Mouse (Mus musculus): ENCODE results near the gene Hecw1.
A peak's percentile ranks its signal among the peaks of the same experiment; 100 is the strongest.

Gene Hecw1

GRCm38 (mm10) chr13:14522906-14523269, at the start of gene Hecw1:
Hecw1 (minus strand) TSS chr13:14523228.
- DNase-seq (ENCODE audit: low read depth), result no peak

GRCm38 (mm10) chr13:14561336-14561735, 38.3 kb upstream of the Hecw1 start:
- DNase-seq (ENCODE audit: low read depth), result no peak

DNA sequence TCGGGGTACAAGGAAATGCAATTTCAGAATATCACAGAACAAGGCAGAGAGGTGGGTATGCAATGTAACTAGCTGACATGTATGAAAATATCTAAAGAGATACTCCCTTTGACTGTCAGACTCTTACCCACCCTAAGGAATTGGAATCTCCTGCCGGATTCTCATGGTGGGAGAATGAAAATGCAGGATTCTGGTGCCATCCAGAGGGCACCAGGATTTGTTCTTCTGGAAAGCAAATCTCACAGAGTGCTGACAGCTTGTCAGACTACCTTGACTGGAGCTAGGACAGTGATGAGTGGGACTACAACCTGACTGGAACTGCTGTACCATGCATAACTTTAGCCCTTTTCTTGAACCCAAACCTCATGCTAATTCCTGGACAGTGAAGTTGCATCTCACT, 29.6 kb upstream of the Hecw1 start:
- no peak for DNase-seq (ENCODE audit: low read depth)

DNA sequence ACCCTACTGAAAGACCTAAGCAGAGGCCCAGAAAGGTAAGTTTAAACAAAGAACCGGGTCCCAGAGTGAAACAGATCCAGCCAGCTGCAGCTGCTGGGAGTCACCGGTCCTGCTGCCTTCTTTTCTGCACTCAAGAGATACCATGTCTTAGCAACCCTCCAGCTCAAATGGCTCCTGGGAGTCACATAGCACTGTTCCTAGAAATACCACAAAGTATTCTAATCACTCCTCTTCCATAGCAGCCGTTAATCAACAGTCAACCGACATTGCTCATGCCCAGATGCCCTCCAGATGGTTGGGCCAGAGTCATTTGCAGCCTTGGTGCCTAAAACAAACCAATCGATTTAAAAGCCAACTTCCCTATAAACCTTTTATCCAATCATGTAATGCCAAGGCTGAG, 19.8 kb upstream of the Hecw1 start:
- DNase-seq (ENCODE audit: low read depth), result no peak

DNA sequence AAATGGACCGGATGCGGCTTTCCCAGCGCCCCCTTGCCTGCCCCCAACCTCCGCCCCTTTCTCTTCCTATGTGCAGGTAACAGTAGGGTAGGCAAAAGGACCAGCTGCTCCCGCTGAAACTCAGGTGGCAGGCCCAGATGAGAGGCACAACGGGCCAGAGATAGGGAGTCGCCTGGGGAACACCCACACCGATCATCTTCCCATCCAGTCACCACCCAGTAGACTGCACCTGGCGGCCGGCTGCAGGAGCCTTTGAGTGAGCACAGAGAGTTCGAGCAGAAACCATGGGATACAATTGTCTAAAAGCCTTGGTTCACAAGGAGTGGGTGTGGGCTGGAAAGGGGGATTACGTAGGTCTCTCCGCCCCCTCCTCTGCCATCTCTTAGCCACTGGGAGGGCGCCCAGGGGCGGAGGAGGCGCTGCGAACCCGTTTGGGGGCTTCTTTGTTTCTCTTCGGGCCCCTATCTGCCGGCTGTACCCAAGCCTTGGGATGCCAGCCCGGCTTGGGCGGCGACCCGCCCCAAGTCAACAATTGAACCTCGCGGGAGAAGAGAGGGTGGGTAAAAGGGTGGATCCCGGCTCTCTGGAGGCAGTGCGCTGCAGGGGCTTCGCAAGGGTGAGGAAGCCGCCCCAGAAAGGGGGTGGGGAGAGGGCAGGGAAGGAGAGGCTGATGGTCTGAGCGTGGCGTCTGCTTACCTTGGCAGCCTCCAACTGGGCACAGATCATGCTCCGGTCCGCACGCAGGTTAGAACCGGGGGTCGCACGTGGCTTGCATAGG, 711 bp downstream of the Hecw1 start:
- no peak for DNase-seq (ENCODE audit: low read depth)

DNA sequence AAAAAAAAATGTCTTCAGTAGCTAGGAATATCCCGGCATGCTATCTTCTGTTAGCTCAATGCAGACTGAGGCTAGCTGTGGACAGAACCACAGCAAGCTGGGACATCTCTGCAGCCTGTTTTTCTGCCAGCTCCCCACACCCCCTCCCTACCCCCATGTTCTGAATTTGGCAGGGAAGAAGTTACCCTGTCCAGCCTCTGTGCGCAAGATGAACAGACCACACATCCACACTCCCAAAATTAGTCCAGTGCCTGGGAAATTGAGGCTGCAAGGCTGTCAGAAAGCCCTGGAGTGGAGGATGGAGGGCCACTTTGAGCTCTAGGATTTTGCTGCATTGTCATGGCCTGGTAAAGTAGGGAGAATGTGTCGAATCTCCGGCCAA, 1.3 kb downstream of the Hecw1 start:
- no peak for DNase-seq (ENCODE audit: low read depth)

DNA sequence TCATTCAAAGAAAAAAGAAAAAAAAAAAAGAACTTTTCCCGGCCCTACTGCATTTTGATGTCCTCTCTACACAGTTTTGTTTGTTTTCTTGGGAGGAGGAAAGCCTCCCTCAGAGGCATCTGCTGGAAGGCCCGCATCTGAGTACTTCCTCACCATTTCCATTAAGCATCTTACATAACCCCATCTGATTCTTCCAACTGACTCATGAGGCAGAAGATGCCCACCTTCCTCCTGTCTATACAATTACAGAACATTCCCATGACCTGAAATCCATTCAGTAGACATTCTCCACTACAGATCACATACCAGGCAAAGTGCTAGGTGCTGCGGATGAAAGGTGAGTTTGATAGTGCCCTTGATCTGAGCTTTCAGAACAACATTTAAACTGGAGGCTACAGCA, 3.4 kb downstream of the Hecw1 start:
- no peak for DNase-seq (ENCODE audit: low read depth)

GRCm38 (mm10) chr13:14517478-14517877, 5.5 kb downstream of the Hecw1 start:
- no peak for DNase-seq (ENCODE audit: low read depth)

DNA sequence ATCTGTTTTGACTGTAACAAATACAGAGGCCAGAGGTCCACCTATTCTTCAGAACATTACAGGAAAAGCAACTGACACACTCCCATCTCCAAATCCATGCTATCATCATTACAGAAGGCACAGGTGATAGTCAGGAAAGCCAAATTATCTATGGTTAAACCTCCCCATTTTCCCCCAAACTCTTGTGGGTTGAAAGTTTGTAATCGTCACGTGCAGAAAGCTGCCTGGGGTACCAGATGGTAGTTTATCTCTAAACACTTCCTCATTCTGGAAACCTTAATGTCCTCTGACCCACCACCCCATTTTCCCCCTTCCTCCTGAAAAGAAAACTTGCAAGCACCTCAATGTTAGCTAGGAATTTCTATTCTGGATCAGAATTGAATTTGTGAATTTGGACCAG, 7.9 kb downstream of the Hecw1 start:
- no peak for DNase-seq (ENCODE audit: low read depth)

- DNase-seq (ENCODE audit: low read depth), result no peak
Measured at GRCm38 (mm10) chr13:14513934-14514333, 9.1 kb downstream of the Hecw1 start.

DNA sequence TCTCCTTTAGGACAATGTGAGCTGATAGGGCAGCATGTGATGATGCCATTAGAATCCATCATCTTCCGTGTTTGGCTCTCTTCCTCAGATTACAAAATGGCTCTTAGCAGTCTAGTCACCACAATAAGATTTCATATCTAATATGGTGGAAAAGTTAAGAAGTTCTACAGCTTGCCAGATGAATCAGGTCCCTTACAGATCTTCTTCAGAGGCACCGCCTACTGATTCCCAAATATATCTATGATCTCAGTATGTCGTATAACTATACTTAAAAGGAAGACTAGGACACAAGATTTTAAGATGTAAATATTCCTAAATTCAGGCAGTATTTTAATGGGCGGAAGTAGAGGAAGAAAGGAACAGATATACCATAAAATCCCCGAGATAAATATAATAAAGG, 16.3 kb downstream of the Hecw1 start:
- no peak for DNase-seq (ENCODE audit: low read depth)

GRCm38 (mm10) chr13:14500251-14500650, 22.8 kb downstream of the Hecw1 start:
- DNase-seq (ENCODE audit: low read depth), result no peak

DNA sequence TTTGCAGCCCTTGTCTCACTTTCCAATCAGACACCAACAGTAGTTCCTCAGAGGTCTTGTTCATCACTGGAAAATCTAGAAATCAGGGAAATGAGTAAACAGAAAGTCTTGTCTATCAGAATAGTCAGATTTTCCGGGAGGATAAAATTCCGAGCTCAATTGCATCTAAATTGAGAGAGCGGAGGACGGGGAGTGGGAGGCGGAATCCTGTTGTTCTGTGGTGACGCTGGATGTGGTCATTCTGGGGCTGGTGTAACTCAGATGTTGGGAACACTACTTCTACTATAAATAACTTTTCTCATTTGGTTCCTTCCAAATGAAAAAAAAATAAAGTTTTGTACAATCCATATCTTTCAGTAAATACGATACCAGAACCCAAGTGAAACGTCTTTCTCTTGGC, 24.2 kb downstream of the Hecw1 start:
- no peak for DNase-seq (ENCODE audit: low read depth)

DNA sequence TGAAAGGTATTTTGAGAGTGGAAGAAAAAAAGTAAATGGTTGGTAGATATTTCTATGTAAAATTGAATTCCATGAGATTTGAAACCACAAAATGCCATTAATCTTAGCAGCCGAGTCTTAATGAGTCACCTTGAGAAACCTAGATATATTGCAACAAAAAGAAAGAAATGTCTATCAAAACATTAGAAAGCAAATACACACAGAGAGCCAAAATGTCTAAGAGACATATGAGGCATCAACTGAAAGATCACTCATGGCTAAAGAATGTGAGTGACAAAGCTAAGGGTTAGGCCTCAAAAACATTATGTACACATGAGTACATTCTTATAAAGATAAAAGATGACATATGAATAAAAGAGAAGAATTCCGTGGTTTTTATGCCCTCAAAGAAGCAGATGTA, 26.1 kb downstream of the Hecw1 start:
- no peak for DNase-seq (ENCODE audit: low read depth)

- DNase-seq (ENCODE audit: low read depth), result no peak
Measured at GRCm38 (mm10) chr13:14487812-14488211, 35.2 kb downstream of the Hecw1 start.

GRCm38 (mm10) chr13:14471121-14471520, 51.9 kb downstream of the Hecw1 start:
- DNase-seq (ENCODE audit: low read depth), result no peak

- no peak for DNase-seq (ENCODE audit: low read depth)
Measured at GRCm38 (mm10) chr13:14467517-14467916, 55.5 kb downstream of the Hecw1 start.

DNA sequence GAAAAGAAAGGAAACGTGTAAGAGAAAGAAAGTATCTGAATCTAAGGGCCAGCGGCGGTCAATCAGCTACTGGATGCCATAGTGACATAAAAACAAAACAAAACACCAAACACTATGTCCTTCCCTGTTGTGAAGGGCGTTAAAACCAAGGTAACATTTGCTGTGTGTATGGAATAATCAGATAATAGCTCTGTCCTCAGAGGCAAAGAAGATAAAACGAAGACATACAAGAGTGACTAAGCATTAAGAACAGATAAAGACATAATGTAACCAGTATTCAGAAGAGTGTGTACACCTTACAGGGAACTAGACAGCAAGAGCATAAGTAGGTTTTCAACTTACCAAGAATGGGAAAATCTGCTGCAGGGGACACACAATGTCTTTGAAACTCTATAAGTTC, 62.0 kb downstream of the Hecw1 start:
- peak; percentile 4 for DNase-seq (ENCODE audit: low read depth)

DNA sequence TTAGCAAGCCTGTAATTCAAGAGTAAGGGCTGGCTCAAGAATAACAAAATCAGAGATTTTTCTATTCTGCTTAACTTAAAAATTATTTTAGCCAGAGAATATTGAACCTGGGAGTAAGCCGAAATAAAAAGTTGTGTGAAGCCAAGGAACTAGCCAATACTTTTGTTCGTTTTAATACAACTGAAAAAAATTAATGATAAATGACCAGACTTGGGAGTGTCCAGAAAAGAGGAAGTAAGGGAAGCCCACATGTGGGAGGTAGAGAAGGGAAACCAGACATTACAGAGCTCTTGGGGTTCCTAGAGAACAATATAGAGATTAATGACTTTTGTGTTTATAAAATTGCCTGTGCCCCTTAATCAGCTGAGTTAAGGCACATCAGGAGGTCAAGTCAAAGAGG, 66.0 kb downstream of the Hecw1 start:
- DNase-seq (ENCODE audit: low read depth), result no peak

DNA sequence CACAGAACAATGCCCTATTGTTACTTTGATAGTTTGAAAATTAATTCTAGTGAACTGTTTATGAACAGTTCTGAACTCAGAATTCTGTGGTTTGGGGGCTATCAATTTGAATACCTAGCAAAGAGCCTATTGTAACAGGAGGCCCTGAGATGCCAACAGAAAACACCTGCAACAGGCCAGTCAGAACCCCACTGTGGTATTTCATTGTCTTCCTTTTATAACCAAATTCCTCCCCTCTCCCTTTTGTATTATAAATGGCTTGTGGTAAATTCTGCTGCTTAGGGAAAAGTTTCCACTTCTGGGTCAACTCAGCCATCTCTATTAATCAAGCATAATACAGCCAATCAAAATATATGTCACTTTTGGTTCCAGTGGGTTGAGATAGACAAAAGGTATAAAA, 83.5 kb downstream of the Hecw1 start:
- DNase-seq (ENCODE audit: low read depth), result no peak

DNA sequence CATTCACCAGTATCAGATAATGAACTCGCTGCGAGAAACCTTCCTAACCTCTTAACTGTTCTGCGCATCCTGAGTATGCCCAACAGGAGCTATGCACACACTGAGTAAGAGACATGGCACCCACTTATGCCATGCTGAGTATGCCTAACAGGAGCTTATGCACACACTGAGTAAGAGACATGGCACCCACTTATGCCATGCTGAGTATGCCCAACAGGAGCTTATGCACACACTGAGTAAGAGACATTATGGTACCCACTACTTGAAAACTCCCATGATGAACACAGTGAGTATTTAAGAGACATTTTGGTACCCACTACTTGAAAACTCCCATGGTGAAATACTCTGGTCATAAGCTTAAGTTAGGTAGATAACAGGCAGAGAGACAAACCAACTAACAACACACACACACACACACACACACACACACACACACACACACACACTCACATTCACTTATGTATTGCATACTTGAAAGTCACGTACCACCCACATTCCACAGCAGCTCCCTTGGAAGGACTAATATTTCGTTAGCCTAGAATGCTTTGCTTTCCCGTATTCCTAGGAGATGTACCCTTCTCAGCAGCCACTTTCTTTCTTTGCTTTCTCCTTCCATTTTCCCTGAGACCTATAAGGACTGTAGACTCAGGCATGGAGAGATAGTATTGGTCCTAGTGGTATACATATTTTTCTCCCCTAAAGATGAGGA, 94.0 kb downstream of the Hecw1 start:
- no peak for DNase-seq (ENCODE audit: low read depth)

- DNase-seq (ENCODE audit: low read depth), result no peak
Measured at GRCm38 (mm10) chr13:14424836-14425235, 98.2 kb downstream of the Hecw1 start.

GRCm38 (mm10) chr13:14413405-14413804, 109.6 kb downstream of the Hecw1 start:
- DNase-seq (ENCODE audit: low read depth), result no peak

GRCm38 (mm10) chr13:14374470-14374869, 148.6 kb downstream of the Hecw1 start:
- no peak for DNase-seq (ENCODE audit: low read depth)
